Mouse (Mus musculus): ENCODE measurements around the gene Gm12830. TPM values are rescaled to one million over a fixed set of nuclear protein-coding genes. Genes with fewer than 3 reads are reported as not detected.

Gene Gm12830
- polyA plus RNA-seq, 1 experiment from 2014 or later = not detected

DNA sequence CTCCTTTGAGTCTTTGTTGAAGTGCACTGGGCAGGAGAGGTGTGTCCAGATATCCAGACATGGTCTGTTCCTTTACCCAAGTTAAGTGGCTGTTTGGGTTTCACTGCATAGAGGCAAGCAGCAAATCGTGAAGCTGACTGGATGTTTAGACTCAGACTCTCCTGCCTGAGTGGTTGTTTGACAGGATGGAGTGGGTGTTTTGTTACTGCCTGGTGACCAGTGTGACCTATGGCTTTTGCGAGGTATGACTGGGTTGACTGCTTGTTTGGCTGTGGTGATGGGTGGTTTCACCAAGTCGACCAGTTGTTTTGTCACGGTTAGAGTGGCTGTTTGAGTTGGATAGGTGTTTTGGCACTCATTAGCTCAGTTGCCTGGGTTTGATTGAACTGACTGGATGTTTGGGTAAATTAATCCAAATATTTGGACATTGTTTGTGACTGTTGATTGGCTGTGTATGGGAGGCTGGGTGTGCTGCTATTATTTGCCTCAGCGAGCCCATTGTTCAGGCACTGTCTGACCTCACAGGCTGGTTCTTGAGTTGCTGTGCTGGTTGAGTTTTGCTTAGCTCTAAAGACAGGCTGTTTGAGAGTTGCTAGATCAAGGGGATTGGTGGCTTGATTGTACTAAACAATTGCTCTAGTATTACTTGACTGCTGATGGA lies 24.1 kb upstream of the Gm12830 start:
- no peaks in the 10 kb centered on the region for H3K9me3 ChIP-seq
- DNase-seq (ENCODE audit: low spot score) = no peak
- H3K36me3 ChIP-seq (replicated peaks) = no peaks in the 10 kb centered on the region
- H3K27me3 ChIP-seq (replicated peaks; ENCODE audit: low read depth, poor library complexity, severe bottlenecking) = peaks cover 95% of the 10 kb centered on the region
- H3K4me3 ChIP-seq = no peak overlapping the region
- WGBS = 60% methylated on average over 5 of the region's 5 CpGs
- peaks cover 44% of the 10 kb centered on the region for H3K4me1 ChIP-seq
- H3K27ac ChIP-seq (replicated peaks) = no peak overlapping the region

DNA sequence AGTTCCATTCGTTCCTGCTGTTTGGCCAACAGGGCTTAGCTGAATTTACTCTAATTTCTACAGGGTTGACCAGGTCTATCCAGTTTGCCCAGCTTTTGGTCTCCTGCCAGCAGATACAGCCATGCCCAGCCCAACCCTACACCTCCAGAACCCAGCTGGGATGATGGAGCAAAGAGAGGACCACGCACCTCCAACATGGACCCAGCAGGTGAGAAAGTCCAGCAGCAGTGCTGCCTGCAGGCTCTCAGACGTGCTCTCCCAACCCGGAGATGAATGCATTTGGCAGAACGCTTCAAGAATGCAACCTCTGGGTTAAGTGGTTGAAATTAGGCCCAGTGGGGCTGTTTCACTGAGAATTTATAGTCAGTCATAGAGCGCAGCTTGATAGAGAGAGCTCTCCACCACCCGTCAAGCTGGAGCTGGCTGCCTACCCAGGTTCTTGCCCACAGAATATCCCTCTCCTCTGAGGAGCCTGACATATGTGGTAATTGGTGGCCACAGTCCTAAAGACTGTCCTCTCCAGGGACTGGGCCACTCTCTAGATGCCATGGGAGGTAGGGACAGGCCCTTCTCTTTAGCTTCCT lies 23.4 kb upstream of the Gm12830 start:
- Histone ChIP-seq H3K36me3 (replicated peaks) (no peaks in the 10 kb centered on the region), H3K27me3 (replicated peaks; ENCODE audit: low read depth, poor library complexity, severe bottlenecking) (peaks cover 95% of the 10 kb centered on the region), H3K4me3 (no peak overlapping the region), H3K9me3 (no peaks in the 10 kb centered on the region), H3K27ac (replicated peaks) (no peak overlapping the region), H3K4me1 (peaks cover 38% of the 10 kb centered on the region)
- no peak for DNase-seq (ENCODE audit: low spot score)
- WGBS = 72% methylated on average over 7 of the region's 7 CpGs

DNA sequence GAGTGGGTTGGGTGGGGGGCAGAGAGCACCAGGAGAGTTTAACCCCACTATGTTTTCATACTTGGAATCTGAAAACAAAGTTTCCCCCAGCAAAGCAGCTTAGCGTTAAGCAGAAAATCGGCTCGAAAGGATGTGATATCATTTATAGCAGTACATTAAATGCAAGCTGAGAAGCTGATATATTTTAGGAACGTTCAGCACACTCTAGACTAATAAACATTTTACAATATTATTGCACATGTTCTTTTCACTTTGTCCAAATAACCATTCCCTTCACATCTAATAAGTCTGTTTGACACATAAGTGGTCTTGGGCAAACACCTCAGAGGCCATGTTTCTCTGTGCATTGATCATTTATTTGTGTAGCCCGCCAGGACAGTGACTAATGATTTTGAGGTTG lies 17.4 kb upstream of the Gm12830 start:
- H3K36me3 ChIP-seq (replicated peaks) = no peaks in the 10 kb centered on the region
- 86% methylated on average over 5 of the region's 5 CpGs for WGBS
- H3K27ac ChIP-seq (replicated peaks) = no peak overlapping the region
- no peak overlapping the region for H3K4me3 ChIP-seq
- no peaks in the 10 kb centered on the region for H3K4me1 ChIP-seq
- DNase-seq (ENCODE audit: low spot score) = no peak
- H3K9me3 ChIP-seq = no peaks in the 10 kb centered on the region
- H3K27me3 ChIP-seq (replicated peaks; ENCODE audit: low read depth, poor library complexity, severe bottlenecking) = peaks cover 55% of the 10 kb centered on the region

- Histone ChIP-seq H3K9me3 (no peaks in the 10 kb centered on the region), H3K27me3 (replicated peaks; ENCODE audit: low read depth, poor library complexity, severe bottlenecking) (peaks cover 86% of the 10 kb centered on the region), H3K27ac (replicated peaks) (peak overlapping the region; percentile 72), H3K36me3 (replicated peaks) (no peaks in the 10 kb centered on the region), H3K4me3 (no peak overlapping the region), H3K4me1 (peaks cover 59% of the 10 kb centered on the region)
- WGBS = 5% methylated on average over 9 of the region's 9 CpGs
- DNase-seq (ENCODE audit: low spot score) = peak; percentile 84
These were observed 2.4 kb upstream of the Gm12830 start for GRCm38 (mm10) chr4:114818963-114819702.

GRCm38 (mm10) chr4:114834770-114835581 lies 13.5 kb downstream of the Gm12830 start:
- no peaks in the 10 kb centered on the region for H3K36me3 ChIP-seq (replicated peaks)
- H3K27me3 ChIP-seq (replicated peaks; ENCODE audit: low read depth, poor library complexity, severe bottlenecking) = peaks cover 72% of the 10 kb centered on the region
- DNase-seq (ENCODE audit: low spot score) = no peak
- H3K4me3 ChIP-seq = no peak overlapping the region
- no peaks in the 10 kb centered on the region for H3K9me3 ChIP-seq
- no peak overlapping the region for H3K27ac ChIP-seq (replicated peaks)
- H3K4me1 ChIP-seq = peaks cover 11% of the 10 kb centered on the region
- WGBS = 84% methylated on average over 10 of the region's 10 CpGs

GRCm38 (mm10) chr4:114841336-114841920 lies 19.9 kb downstream of the Gm12830 start:
- Histone ChIP-seq H3K36me3 (replicated peaks) (no peaks in the 10 kb centered on the region), H3K4me1 (peaks cover 36% of the 10 kb centered on the region), H3K27me3 (replicated peaks; ENCODE audit: low read depth, poor library complexity, severe bottlenecking) (peaks cover 87% of the 10 kb centered on the region), H3K9me3 (peaks cover 5% of the 10 kb centered on the region; the same call in 1 of the 2 replicates), H3K4me3 (no peak overlapping the region), H3K27ac (replicated peaks) (no peak overlapping the region)
- DNase-seq (ENCODE audit: low spot score) = no peak
- 38% methylated on average over 9 of the region's 9 CpGs for WGBS

DNA sequence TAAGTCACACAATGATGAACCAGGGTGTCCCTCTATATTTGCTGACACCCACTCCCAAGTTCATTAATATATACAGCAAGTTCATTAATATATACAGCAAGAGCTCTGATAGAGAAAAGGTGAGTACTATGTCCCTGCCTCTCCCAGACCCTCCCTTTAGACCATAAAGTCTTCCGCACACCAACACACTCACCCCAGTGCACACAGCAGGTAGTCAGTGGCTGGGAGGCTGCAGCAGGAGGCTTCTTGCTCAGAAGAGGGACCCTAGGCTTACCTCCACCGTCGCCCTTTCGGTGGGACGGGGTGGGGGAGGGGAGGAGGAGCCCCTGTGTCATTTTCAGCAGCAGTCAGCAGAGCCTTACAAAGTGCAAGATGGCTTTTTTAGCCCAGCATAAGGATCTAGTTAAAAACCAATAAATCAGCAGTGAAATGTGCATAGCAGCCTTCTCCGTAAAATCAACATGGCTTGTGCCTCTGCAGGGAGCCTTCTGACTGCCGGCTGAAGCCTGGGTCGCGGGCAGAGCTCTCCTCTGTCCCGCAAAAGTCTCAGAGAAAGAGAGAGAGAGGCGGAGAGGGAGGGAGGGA lies 20.9 kb downstream of the Gm12830 start:
- DNase-seq (ENCODE audit: low spot score) = peak; percentile 51
- peaks cover 5% of the 10 kb centered on the region; the same call in 1 of the 2 replicates for H3K9me3 ChIP-seq
- no peaks in the 10 kb centered on the region for H3K36me3 ChIP-seq (replicated peaks)
- H3K4me3 ChIP-seq = peak overlapping the region; percentile 57
- H3K4me1 ChIP-seq = peaks cover 36% of the 10 kb centered on the region
- H3K27me3 ChIP-seq (replicated peaks; ENCODE audit: low read depth, poor library complexity, severe bottlenecking) = peaks cover 92% of the 10 kb centered on the region
- H3K27ac ChIP-seq (replicated peaks) = peak overlapping the region; percentile 48; the same call in 1 of the 2 replicates
- 2% methylated on average over 10 of the region's 11 CpGs for WGBS

DNA sequence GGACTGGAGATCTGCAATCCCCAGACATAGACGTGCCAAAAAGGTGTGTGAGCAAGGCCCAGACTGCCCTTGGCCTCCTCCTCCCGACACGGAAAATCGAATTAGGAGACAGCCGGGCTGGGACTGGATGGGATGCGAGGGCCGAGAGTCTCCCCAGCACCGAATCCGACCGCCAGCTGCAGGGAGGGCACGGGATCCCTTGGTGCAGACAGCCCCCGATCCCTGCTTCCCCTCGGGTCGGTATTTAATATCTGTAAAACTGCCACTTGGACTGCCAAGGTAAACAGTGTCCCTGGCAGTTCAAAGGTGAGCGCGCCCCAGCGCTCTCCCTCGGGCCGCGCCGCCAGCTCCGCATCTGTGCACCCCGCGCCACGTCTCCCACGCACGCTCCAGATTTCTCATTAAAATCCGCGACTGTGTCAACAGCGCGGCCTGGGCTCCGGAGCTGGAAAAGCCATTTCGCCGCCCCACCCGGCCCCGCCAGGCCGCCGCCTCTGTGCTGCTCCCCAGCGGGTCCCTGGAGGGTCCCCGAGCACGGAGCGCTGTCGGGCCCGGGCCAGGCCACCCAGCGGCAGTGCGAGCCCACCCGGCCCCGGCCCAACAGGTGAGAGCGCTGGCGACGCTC lies 21.7 kb downstream of the Gm12830 start:
- H3K4me3 ChIP-seq = peak overlapping the region; percentile 57
- H3K4me1 ChIP-seq = peaks cover 36% of the 10 kb centered on the region
- peak; percentile 59 for DNase-seq (ENCODE audit: low spot score)
- WGBS = 1% methylated on average over 51 of the region's 51 CpGs
- H3K36me3 ChIP-seq (replicated peaks) = no peaks in the 10 kb centered on the region
- peaks cover 5% of the 10 kb centered on the region; the same call in 1 of the 2 replicates for H3K9me3 ChIP-seq
- H3K27me3 ChIP-seq (replicated peaks; ENCODE audit: low read depth, poor library complexity, severe bottlenecking) = peaks cover 86% of the 10 kb centered on the region
- peak overlapping the region; percentile 72 for H3K27ac ChIP-seq (replicated peaks)

- Histone ChIP-seq H3K4me1 (peaks cover 36% of the 10 kb centered on the region), H3K27ac (replicated peaks) (no peak overlapping the region), H3K4me3 (no peak overlapping the region), H3K27me3 (replicated peaks; ENCODE audit: low read depth, poor library complexity, severe bottlenecking) (peaks cover 83% of the 10 kb centered on the region), H3K9me3 (peaks cover 8% of the 10 kb centered on the region; the same call in 1 of the 2 replicates), H3K36me3 (replicated peaks) (no peaks in the 10 kb centered on the region)
- no peak for DNase-seq (ENCODE audit: low spot score)
- WGBS = 38% methylated on average over 1 of the region's 1 CpGs
These were observed 23.1 kb downstream of the Gm12830 start for GRCm38 (mm10) chr4:114844600-114844999.

DNA sequence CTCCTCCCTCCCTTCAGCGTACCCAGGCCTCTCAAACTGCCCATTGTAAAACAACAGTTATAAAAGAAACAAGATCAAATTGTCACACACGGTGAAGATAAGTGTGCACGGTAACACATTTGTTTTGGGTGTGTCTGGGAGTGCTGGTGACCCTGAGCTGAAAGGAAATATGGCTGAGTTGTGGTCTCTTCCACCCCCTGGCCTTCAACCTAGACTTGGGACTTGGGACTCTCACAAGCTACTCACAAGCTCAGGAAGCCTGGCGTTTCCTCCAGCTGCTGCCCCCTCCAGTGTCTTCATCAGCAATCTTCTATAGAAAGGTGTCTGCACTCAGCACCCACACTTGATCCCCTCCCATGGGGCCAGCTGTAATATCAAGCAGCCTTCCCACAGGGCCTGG lies 24.1 kb downstream of the Gm12830 start:
- H3K4me1 ChIP-seq = peaks cover 36% of the 10 kb centered on the region
- no peak overlapping the region for H3K27ac ChIP-seq (replicated peaks)
- peaks cover 73% of the 10 kb centered on the region for H3K27me3 ChIP-seq (replicated peaks; ENCODE audit: low read depth, poor library complexity, severe bottlenecking)
- no peaks in the 10 kb centered on the region for H3K36me3 ChIP-seq (replicated peaks)
- no peak overlapping the region for H3K4me3 ChIP-seq
- WGBS = 64% methylated on average over 4 of the region's 4 CpGs
- peaks cover 8% of the 10 kb centered on the region; the same call in 1 of the 2 replicates for H3K9me3 ChIP-seq
- no peak for DNase-seq (ENCODE audit: low spot score)

GRCm38 (mm10) chr4:114846723-114847122 lies 25.2 kb downstream of the Gm12830 start:
- 54% methylated on average over 6 of the region's 6 CpGs for WGBS
- Histone ChIP-seq H3K27ac (replicated peaks) (no peak overlapping the region), H3K4me3 (no peak overlapping the region), H3K4me1 (peaks cover 31% of the 10 kb centered on the region), H3K9me3 (peaks cover 8% of the 10 kb centered on the region; the same call in 1 of the 2 replicates), H3K27me3 (replicated peaks; ENCODE audit: low read depth, poor library complexity, severe bottlenecking) (peaks cover 62% of the 10 kb centered on the region), H3K36me3 (replicated peaks) (no peaks in the 10 kb centered on the region)
- DNase-seq (ENCODE audit: low spot score) = peak; percentile 37
